Mouse (Mus musculus) CD8-positive naive resting alpha-beta T cell, adult 2 months (primary cell): ENCODE data around the gene Slc25a24.

Experiments
- DNase-seq, 2 experiments: peaks; one replicate each; pipeline ENCODE4 v3.0.0; 2022; ENCODE audit warnings: low read depth in 2 of 2, low spot score in 2 of 2

Slc25a24 gene

DNA sequence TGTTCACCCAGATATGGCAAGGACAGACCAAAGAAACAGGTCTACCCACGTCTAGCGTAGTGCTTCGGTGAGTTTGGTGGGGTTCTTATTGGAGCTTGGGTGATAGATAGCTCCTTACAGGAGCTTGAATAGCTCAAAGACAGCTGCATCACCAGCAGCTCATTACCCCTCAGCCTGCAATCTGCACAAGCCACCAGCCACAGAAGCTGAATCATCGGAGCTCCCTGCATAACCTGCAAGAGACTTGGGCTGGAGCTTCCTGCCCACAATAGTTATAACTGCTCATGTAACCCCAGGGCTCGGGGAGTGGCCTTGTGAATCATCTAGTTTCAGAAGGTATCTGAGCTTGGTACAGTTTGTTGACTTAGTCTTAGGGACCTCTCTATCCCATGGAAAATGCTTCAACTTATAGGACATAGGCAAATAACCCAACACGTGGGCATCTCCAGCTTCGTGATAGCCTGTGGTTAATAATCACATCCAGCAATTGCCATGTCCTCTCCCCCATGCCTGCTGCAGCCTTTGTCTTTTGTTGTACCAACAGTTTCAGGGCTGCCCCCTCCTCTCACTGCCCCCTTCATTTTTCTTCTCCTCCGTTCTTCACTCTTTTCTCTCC lies 42.4 kb downstream of the Slc25a24 start:
- DNase-seq, result no peak

DNA sequence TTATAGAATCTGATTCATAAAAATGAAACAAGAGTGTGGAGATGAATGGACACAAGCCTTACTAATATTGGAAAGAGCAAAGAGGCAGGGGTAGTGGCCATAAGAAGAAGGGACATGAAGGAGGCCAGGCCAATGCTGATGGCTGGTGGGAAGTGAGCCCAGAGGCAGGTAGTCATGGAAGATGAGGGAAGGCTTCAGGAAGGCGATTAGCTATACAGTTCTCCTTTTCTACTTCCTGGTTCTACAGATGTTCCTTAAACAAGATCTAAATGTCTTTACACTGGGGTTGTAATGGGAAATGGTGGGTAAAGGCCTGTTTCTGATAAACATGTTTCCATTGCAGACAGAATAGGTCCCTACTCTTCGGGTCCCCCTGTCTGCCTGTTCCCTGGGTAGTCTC lies 46.2 kb downstream of the Slc25a24 start:
- no peak for DNase-seq

DNA sequence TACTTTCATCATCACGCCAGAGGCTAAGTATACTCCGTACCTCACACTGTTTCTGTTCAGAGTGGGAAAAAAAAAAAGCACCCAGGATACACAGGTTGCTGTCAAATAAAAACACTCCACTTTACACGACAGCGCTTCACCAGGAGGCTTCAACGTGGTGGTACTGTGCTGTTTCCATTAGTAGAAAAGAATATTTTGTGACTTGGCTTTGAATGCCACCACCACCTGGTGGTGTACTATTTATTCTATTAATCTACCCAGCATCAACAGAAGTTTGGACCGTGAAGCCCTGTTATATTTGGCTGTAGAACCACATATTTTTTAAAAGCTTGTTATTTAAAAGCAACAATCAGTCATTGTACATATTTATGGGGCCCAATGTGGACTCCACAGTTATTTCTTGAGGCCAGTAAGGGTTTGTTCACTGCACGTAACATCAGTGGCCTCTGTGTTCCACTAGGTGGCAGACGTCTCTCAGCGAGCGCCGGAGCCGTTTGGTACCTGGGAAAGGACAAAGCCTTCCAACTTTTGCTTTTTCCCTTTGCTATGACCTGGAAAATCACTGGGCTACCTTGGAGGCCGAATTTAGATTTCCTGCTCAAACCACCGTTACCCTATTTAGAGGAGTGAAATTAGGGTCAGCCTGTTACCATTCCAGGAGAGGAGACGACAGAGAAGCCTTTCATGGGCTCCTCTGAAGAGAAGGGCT lies 48.3 kb downstream of the Slc25a24 start:
- peak in 1 of 2 experiments; percentile 42 for DNase-seq

DNA sequence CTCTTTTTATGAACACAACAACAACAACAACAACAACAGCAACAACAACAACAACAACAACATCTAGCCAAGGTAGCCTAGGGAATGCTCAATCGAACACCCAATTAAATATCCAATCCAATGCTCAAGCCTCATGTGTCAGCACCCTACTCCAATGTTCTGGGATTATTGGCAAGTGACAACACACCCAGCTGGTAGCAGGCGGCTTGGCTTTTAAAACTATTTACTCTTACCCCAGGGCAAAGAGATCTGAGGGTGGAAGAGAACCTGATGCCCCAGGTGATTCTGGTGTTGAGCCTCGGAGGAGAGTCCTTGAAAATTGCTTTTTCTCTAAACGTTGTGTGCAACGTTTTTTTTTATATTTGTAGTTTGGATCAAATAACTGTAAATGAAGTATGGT lies 51.4 kb downstream of the Slc25a24 start:
- no peak for DNase-seq

DNA sequence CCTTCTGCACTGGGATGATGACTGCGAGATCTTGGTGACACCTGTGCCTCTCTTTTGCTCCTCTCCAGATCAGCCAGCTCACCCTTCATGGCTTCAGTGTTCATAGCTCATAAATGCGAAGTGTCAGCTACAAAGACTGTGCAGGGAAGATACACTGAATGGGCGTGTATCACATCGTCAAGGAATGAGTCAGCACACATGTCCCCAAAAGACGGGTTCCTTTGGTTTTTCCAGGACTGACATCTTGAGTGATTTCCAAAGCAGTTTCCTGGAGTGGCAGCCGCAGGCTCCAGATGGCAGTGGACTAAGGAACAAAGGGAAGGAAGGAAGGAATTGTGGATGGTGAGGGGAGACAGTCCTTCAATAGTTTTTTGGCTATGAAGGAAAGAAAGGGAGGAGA lies 55.8 kb downstream of the Slc25a24 start:
- no peak for DNase-seq

DNA sequence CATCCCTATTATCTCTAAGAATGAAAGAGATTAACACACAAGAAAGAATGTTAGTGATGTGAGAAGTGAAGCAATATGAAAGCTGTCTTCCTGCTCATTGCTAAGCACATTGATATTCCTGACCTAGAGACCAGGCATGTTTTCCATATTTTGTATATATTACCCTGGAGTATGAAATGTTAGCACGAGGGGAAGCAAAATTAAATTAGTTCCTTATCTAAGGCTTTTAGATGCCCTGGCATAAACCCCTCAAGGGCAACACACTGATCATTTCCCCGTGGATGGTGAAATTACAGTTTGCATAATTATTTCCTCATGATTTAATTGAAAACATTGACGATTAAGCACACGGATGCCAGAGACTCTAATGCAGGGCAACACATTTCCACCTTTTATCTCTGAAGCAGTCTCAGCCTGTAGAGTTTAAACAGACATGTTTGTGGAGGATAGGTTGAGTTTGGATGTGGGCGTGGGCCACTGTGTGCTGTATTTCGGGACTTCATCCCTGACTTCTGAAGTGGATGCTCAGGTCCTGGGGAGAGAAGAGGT lies 56.7 kb downstream of the Slc25a24 start:
- no peak for DNase-seq

DNA sequence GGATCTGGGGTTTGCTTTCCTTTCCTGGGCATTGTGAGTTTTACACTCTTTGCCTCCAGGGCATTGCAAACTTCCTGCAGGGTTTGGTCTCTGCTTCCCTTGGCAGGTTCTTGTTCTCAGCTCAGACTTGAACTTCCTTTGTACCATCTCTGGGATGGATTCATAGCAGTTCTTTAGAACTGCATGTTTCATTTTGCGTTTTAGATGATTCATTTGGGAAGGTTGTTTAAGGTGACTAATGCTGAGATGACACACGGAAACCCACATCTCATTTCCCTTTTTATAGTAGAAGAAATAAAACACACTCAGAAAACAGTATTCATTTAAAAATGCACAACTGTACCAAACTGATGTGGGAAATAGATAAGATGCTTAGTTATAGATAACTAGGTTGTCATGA lies 73.2 kb downstream of the Slc25a24 start:
- no peak for DNase-seq

DNA sequence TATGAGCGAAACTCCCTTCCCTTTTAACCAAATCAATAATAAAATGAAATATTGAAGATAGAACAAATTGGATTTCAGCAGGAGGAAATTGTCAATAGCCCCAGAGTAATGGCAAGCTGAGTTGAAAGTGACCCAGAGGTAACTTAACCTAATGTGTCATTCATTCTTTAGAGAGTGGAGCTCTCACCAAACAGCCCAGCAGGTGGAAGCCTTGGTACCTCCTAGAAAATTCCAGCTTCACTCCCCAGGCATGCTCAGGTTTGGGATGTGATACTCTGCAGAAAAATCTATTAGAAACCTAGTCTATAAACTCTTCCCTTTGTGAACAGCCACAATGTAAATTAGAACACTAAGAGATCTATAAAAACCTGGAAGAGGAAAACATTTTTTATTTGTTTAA lies 76.3 kb downstream of the Slc25a24 start:
- no peak for DNase-seq

DNA sequence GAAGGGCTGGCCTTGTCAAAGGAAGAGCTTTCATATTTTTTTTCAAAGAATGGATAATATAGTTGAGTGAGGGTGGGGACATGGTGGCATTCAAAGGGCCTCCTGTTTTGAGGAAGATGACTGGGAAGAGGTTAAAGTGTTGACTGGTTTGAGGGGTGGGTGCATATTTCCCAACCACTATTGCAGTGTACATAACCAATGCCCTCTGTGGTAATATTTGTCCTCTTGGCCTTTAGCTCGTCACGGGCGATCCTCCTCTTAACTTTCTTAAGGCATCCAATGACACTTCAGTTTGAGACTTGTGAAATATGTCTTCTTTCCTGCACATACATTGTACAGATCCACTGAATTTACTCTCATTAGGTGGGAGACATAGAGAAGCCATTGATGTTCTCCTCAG lies 89.4 kb downstream of the Slc25a24 start:
- no peak for DNase-seq

DNA sequence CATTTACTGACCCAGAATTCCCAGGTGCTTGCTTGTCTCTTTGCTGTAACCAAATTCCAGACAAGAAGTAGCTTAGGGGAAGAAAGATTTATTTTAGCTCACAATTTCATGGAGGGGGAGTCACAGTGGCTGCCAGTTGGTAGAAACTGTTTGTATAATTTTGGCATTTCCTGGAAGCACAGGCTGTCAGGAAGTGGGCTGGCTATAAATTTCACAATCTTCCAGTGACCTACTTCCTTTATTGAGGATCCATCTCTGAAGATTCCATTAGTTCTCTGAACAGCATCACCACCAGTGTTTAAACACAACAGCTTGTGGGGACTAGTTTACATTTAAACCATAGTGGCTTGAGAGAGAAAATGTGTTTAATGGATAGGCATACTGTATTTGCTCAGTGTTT lies 93.4 kb downstream of the Slc25a24 start:
- DNase-seq, result no peak
